ENCODE assay signal across 24 mouse cellular contexts in the genomic region with DNA sequence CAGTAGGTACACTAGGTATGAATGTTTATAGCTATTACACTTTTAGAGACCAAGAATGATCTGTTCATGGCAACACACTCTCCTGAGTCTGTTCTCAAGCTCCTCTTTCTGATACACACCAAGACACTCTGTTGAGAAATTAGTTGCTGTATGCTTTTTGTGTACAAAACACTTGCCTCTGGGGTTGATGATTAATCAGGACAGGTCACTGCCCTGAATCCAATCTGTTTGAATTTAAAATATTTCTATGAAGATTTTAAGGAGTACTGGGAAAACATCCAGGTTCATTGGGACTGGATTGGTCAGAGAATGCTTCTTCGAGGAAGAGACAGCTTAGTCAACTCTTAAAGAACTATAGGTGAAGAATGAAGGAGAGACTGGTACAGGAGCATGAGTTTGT.
A peak's percentile ranks its signal among the peaks of the same experiment; 100 is the strongest.
DNase-seq lines count a peak whose midpoint lies in the region; ATAC-seq lines count a peak whose summit lies in the region.
"Had no signal": no experiment of that assay in that cellular context is flagged by ENCODE, and none has a peak within 500 bp of the region (broad histone marks: within the 10 kb centered on the region; RNA-seq: fewer than 3 reads in every experiment).

No protein-coding gene starts in this region.

- DNase-seq in heart, adult 11 months, result peak; percentile 29
- DNase-seq in heart, postnatal 4 days, result no peak
- peak; percentile 7 to 24 for DNase-seq in kidney, adult 8-10 months
- DNase-seq in kidney, postnatal 36 days, result peak; percentile 5 to 10
- no peak for DNase-seq in kidney, adult 11 months
- DNase-seq: adrenal gland, adult 8-10 months; adrenal gland, postnatal 14 days; adrenal gland, postnatal 36 days; B cell, adult 2 months; cerebellum, adult 11-12 months; cerebellum, adult 2 months; cerebellum, adult 9-10 months; cerebellum, postnatal 10 days; cerebellum, postnatal 25 days had no signal

- H3K4me1 ChIP-seq in kidney, embryonic 15.5 days, result no peaks in the 10 kb centered on the region
- H3K4me1 ChIP-seq: embryonic facial prominence, embryonic 10.5 days; embryonic facial prominence, embryonic 12.5 days; forebrain, embryonic 13.5 days; forebrain, embryonic 15.5 days had no signal

- no peak overlapping the region for H3K27ac ChIP-seq in kidney, embryonic 15.5 days
- H3K27ac ChIP-seq: embryonic facial prominence, embryonic 10.5 days; embryonic facial prominence, embryonic 12.5 days; forebrain, embryonic 13.5 days; forebrain, embryonic 15.5 days had no signal

- no peaks in the 10 kb centered on the region for H3K36me3 ChIP-seq in kidney, embryonic 15.5 days
- H3K36me3 ChIP-seq: embryonic facial prominence, embryonic 10.5 days; embryonic facial prominence, embryonic 12.5 days; forebrain, embryonic 15.5 days; G1E had no signal

- no peaks in the 10 kb centered on the region for H3K9me3 ChIP-seq in kidney, embryonic 15.5 days (replicated peaks)
- H3K9me3 ChIP-seq: embryonic facial prominence, embryonic 10.5 days; embryonic facial prominence, embryonic 12.5 days; forebrain, embryonic 13.5 days; forebrain, embryonic 15.5 days; G1E had no signal

- ATAC-seq in kidney, embryonic 15.5 days (replicated peaks; ENCODE audit: low FRiP score), result no peak
- ATAC-seq: activated CD4-positive, CD25-positive, alpha-beta regulatory T cell, adult 4 months; CD4-positive, CD25-positive, alpha-beta regulatory T cell, adult 4 months; forebrain, embryonic 13.5 days; forebrain, embryonic 15.5 days; Patski had no signal

- WGBS in kidney, embryonic 15.5 days, result 88% methylated on average over 1 of the region's 1 CpGs

- H3K27me3 ChIP-seq in kidney, embryonic 15.5 days, result no peaks in the 10 kb centered on the region
- H3K27me3 ChIP-seq: CH12.LX; embryonic facial prominence, embryonic 12.5 days; forebrain, embryonic 13.5 days; forebrain, embryonic 15.5 days; Patski had no signal

- no peak overlapping the region for H3K4me3 ChIP-seq in kidney, embryonic 15.5 days (replicated peaks)
- H3K4me3 ChIP-seq: embryonic facial prominence, embryonic 10.5 days; embryonic facial prominence, embryonic 12.5 days; forebrain, embryonic 13.5 days; forebrain, embryonic 15.5 days had no signal

- no peak overlapping the region for H3K9ac ChIP-seq in kidney, embryonic 15.5 days
- H3K9ac ChIP-seq: embryonic facial prominence, embryonic 12.5 days; forebrain, embryonic 13.5 days; forebrain, embryonic 15.5 days had no signal

- no peak overlapping the region for H3K4me2 ChIP-seq in kidney, embryonic 15.5 days
- H3K4me2 ChIP-seq: embryonic facial prominence, embryonic 12.5 days; forebrain, embryonic 13.5 days; forebrain, embryonic 15.5 days had no signal

Comparison
In these comparisons a context has a peak if more than half of its experiments do, and no peak if none do; other contexts are left out.
1. DNase-seq: peak in heart, adult 11 months (single experiment), kidney, adult 8-10 months (2 of 2) and kidney, postnatal 36 days (2 of 2); none in heart, postnatal 4 days (single experiment) and kidney, adult 11 months (single experiment).